Mouse (Mus musculus) intestine, embryonic 14.5 days (tissue): ENCODE data around the gene Dusp15. TPM values are rescaled to one million over a fixed set of nuclear protein-coding genes. Genes with fewer than 3 reads are reported as not detected.

ENCODE experiments used
- ATAC-seq: fragments of 200-750 bp; cut with Nextera tagmentation; replicated peaks from 2 replicates; pipeline ENCODE4 v1.8.0; 2017; ENCODE audit warnings: low read depth, moderate number of reproducible peaks, moderate TSS enrichment, moderate library complexity; ENCODE audit not compliant: low FRiP score, low TSS enrichment
- DNase-seq: peaks from one replicate; pipeline ENCODE4 v3.0.0-alpha.2; 2018; ENCODE audit warnings: low spot score
- H3K27ac ChIP-seq: fragments of 300-500 bp; sonication (generic); 2 replicates; pipeline ENCODE4 v1.5.1; 2014; ENCODE audit warnings: low read depth, mild to moderate bottlenecking, control low read depth
- H3K27me3 ChIP-seq: fragments of 300-500 bp; sonication (generic); replicated peaks from 2 replicates; pipeline ENCODE4 v1.6.1; 2014; ENCODE audit warnings: low read length, control low read depth; ENCODE audit not compliant: control insufficient read depth, insufficient read depth
- H3K36me3 ChIP-seq: fragments of 300-500 bp; sonication (generic); 2 replicates; pipeline ENCODE4 v1.6.1; 2014; ENCODE audit warnings: low read length, control low read depth; ENCODE audit not compliant: control insufficient read depth, insufficient read depth
- H3K4me1 ChIP-seq: fragments of 300-500 bp; sonication (generic); replicated peaks from 2 replicates; pipeline ENCODE4 v1.6.1; 2014; ENCODE audit warnings: low read length, control low read depth, mixed read lengths; ENCODE audit not compliant: control insufficient read depth, insufficient read depth
- H3K4me2 ChIP-seq: fragments of 300-500 bp; sonication (generic); 2 replicates; pipeline ENCODE4 v1.6.1; 2014; ENCODE audit warnings: low read length
- H3K4me3 ChIP-seq: fragments of 300-500 bp; sonication (generic); 2 replicates; pipeline ENCODE4 v1.5.1; 2014; ENCODE audit warnings: low read depth, low read length, control low read depth, mixed read lengths
- H3K9ac ChIP-seq: fragments of 300-500 bp; sonication (generic); 2 replicates; pipeline ENCODE4 v1.6.1; 2014; ENCODE audit warnings: mild to moderate bottlenecking, low read length
- H3K9me3 ChIP-seq: fragments of 300-500 bp; sonication (generic); 2 replicates; pipeline ENCODE4 v1.6.1; 2016; ENCODE audit warnings: low read length, control low read depth; ENCODE audit not compliant: control insufficient read depth
- WGBS: fragments of 180-500 bp; shearing (Covaris S2); extraction: QIAGEN DNeasy Blood & Tissue Kit; methylation state at CpG from one replicate; pipeline ENCODE4 v1.1.7; 2014; 5-methylcytosine and 5-hydroxymethylcytosine counted together
- polyA plus RNA-seq: library from polyadenylated mRNA; unstranded; fragments of >200 nt; fragmentation: Nextera tagmentation; extraction: Ambion mirVana; gene quantifications from 2 replicates; pipeline ENCODE4 v1.2.1, GENCODE M21; 2014

Gene Dusp15
- polyA plus RNA-seq, 1 experiment from 2014 or later, result 0.09 TPM

DNA sequence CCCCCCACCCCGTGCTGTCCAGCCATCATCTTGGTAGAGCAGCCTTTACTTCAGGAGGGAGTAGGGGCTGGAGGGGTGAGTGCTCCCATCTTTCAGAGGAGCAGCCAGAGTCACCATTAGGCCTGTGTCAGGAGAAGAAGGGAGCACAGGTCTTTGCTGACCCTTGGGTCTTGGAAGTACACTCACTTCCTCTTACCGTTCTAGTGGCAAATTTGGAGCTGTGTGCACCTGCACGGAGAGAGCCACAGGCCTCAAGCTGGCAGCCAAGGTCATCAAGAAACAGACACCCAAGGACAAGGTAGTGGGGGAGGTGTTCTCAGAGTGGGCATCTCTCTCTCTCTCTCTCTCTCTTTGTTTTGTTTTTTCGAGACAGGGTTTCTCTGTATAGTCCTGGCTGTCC is 36.0 kb downstream of the Dusp15 start:
- H3K27me3 ChIP-seq, result peaks cover 38% of the 10 kb centered on the region
- no peak overlapping the region for H3K9ac ChIP-seq
- ATAC-seq (no peak), DNase-seq (no peak)
- H3K36me3 ChIP-seq, result no peaks in the 10 kb centered on the region
- no peak overlapping the region for H3K4me2 ChIP-seq
- peaks cover 16% of the 10 kb centered on the region; the same call in 1 of the 2 replicates for H3K4me1 ChIP-seq
- H3K4me3 ChIP-seq, result no peak overlapping the region
- H3K9me3 ChIP-seq, result no peaks in the 10 kb centered on the region
- WGBS, result 67% methylated on average over 4 of the region's 4 CpGs
- H3K27ac ChIP-seq, result no peak overlapping the region

DNA sequence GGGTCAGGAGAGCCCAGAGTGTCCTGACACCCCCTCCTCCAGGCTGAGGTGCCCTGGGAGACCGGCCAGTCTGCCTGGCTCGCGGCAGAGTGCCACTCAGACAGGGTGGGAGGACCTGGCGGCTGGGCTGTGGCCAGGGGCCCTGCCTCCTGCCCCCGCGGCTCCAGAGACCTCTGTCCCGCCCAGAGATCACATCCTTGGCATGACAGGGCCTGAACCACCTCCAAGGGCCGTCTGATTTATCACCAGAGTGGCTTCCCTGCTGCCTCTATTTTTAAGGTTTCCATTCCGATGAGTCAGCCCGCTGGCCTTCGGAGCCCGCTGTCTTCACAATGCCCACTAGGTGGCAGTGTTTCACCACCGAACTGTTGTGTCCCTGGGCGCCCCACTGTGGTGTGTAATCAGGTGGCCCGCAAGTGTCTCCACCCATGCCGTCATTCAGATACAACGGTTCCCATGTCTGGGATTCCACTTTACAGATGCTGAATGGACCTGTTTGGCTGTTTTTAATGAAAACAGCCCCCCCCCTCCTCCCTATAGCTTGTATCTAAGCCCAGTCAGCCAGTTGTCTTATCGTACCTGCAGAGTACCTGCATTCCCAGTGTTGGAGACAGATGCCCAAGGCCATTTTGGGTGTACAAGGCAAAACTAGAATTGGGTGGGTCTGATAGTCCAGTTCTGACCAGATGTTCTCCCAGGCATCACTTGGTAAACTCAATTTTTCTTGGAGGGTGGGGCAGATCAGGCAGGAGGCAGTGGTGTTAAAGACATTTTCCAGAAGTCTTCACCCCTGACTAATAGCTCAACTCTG is 37.0 kb downstream of the Dusp15 start:
- ATAC-seq, result peak; percentile 73
- no peak overlapping the region for H3K9ac ChIP-seq
- WGBS, result 2% methylated on average over 18 of the region's 18 CpGs

DNA sequence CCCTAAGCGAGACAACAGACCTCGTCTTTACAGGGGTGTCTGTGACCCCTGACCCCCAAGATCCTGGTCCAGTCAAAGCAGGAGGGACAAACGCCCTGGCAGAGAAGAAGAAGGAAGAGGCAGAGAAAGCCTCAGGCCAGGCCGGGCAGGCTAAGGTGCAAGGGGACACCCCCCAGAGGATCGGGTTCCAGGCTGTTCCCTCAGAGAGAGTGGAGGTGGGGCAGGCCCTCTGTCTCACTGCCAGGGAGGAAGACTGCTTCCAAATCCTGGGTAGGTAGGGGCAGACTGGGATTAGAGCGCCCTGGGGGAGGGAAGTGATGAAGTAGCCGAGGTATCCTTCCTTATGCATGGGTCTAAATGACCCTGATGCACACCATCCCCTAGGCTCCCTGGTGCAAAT is 38.0 kb downstream of the Dusp15 start:
- WGBS, result 37% methylated on average over 7 of the region's 7 CpGs
- H3K27ac ChIP-seq, result no peak overlapping the region
- no peaks in the 10 kb centered on the region for H3K9me3 ChIP-seq
- no peak overlapping the region for H3K9ac ChIP-seq
- no peaks in the 10 kb centered on the region for H3K36me3 ChIP-seq
- DNase-seq (no peak), ATAC-seq (no peak)
- no peak overlapping the region for H3K4me2 ChIP-seq
- no peak overlapping the region for H3K4me3 ChIP-seq
- H3K4me1 ChIP-seq, result peaks cover 12% of the 10 kb centered on the region; the same call in 1 of the 2 replicates
- H3K27me3 ChIP-seq, result peaks cover 41% of the 10 kb centered on the region

More for the DNA sequence above, 37.0 kb downstream of the Dusp15 start:
- Histone ChIP-seq H3K27me3 (peaks cover 41% of the 10 kb centered on the region), H3K9me3 (no peaks in the 10 kb centered on the region), H3K4me1 (peaks cover 16% of the 10 kb centered on the region; the same call in 1 of the 2 replicates), H3K36me3 (no peaks in the 10 kb centered on the region), H3K27ac (no peak overlapping the region), H3K4me2 (peak overlapping the region; percentile 13; the same call in 1 of the 2 replicates), H3K4me3 (no peak overlapping the region)
- DNase-seq, result peak; percentile 92

- H3K9me3 ChIP-seq, result no peaks in the 10 kb centered on the region
- peaks cover 41% of the 10 kb centered on the region for H3K27me3 ChIP-seq
- H3K9ac ChIP-seq, result no peak overlapping the region
- ATAC-seq (no peak), DNase-seq (no peak)
- H3K4me3 ChIP-seq, result no peak overlapping the region
- H3K27ac ChIP-seq, result no peak overlapping the region
- H3K36me3 ChIP-seq, result no peaks in the 10 kb centered on the region
- 22% methylated on average over 6 of the region's 6 CpGs for WGBS
- peaks cover 13% of the 10 kb centered on the region; the same call in 1 of the 2 replicates for H3K4me1 ChIP-seq
- no peak overlapping the region for H3K4me2 ChIP-seq
Measured at GRCm38 (mm10) chr2:152911432-152911831, 40.1 kb downstream of the Dusp15 start.

DNA sequence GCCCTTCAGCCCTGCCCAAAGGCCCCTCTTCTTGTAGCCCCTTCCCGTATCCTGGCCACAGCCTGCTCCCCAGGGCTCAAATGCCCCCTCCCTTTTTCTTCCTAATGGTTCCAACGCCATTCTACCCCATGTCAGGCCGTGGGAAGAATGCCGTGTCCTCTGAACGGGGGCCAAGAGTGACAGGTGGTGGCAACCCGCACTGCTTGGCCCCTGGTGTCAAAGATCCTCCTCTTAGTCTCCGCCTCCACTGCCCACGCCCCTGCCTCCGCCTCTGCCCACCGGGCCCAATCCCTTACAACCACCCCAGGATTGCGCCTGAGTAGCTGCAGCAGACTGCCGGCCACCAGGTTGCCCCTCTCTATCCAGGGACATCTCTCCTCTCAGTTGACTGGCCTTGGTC is 40.5 kb downstream of the Dusp15 start, which contains the start of gene Mylk2:
Mylk2 (plus strand) TSS at position 322 of the 400 bp plus-strand sequence.
- H3K4me3 ChIP-seq, result no peak within 1 kb of the TSS
- H3K9ac ChIP-seq, result no peak within 1 kb of the TSS
- no peak within 1 kb of the TSS for H3K4me2 ChIP-seq
- no peak for DNase-seq
- peaks cover 41% of the 10 kb centered on the region for H3K27me3 ChIP-seq
- no peak within 1 kb of the TSS for H3K27ac ChIP-seq
- 25% methylated on average over 12 of the region's 12 CpGs for WGBS
- no peaks in the 10 kb centered on the region for H3K9me3 ChIP-seq
- no peaks in the 10 kb centered on the region for H3K36me3 ChIP-seq
- ATAC-seq, result no peak
- H3K4me1 ChIP-seq, result peaks cover 16% of the 10 kb centered on the region; the same call in 1 of the 2 replicates

- Histone ChIP-seq H3K4me2 (no peak overlapping the region), H3K27ac (no peak overlapping the region), H3K27me3 (peaks cover 38% of the 10 kb centered on the region), H3K36me3 (no peaks in the 10 kb centered on the region), H3K4me3 (no peak overlapping the region), H3K9me3 (no peaks in the 10 kb centered on the region), H3K4me1 (peaks cover 20% of the 10 kb centered on the region), H3K9ac (no peak overlapping the region)
- 78% methylated on average over 6 of the region's 6 CpGs for WGBS
- no peak for ATAC-seq
- no peak for DNase-seq
Measured at GRCm38 (mm10) chr2:152909848-152910247, 41.6 kb downstream of the Dusp15 start.

DNA sequence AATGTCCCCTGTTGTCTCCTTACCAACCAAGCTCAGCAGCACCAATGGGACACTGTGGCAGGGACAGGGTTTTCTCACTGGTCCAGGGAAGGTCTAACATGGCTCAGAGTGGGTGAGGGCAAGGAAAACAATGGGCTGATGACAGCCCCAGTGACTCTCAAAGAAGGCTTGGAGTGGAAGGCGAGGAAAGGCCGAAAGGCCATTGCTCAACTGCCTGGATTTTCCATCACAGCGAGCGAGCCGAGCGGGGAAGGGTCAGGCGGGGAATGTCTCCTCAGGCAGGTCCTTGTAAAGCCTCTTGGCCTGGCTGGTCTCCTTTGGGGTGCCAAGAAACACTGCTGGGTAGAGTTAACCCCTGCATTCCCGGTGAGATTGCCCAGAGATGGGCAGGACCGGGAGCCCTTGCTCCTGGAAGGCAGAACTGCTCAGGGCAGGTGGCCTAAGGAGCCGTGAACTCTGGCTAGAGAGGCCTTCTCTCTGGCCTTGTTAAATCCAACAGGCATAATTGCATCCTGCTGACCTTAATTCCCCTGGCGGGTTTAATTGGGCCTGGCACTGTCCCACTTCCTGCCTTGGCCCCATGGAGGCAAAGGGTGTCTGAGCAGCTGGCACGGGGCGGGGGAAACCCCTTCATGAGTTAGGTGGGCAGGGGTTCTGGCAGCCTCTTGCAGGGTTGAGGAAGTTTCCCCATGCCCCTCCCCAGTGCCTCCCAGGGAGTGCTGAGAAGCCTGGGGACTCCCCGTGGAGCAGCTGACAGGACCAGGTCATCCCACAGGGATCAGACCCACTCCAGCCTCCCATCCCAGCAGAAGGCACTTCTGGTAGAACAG is 44.2 kb downstream of the Dusp15 start:
- 68% methylated on average over 14 of the region's 14 CpGs for WGBS

GRCm38 (mm10) chr2:152906274-152907037 is 45.0 kb downstream of the Dusp15 start:
- no peaks in the 10 kb centered on the region for H3K36me3 ChIP-seq
- no peak overlapping the region for H3K4me2 ChIP-seq
- no peak overlapping the region for H3K4me3 ChIP-seq
- ATAC-seq (no peak), DNase-seq (no peak)
- no peak overlapping the region for H3K9ac ChIP-seq
- no peaks in the 10 kb centered on the region for H3K9me3 ChIP-seq
- peaks cover 16% of the 10 kb centered on the region for H3K4me1 ChIP-seq
- peaks cover 13% of the 10 kb centered on the region for H3K27me3 ChIP-seq
- WGBS, result 51% methylated on average over 9 of the region's 9 CpGs
- H3K27ac ChIP-seq, result no peak overlapping the region

More for the DNA sequence above, 44.2 kb downstream of the Dusp15 start:
- no peak overlapping the region for H3K4me3 ChIP-seq
- no peak overlapping the region for H3K4me2 ChIP-seq
- DNase-seq (no peak), ATAC-seq (no peak)
- H3K36me3 ChIP-seq, result no peaks in the 10 kb centered on the region
- peaks cover 22% of the 10 kb centered on the region for H3K27me3 ChIP-seq
- no peak overlapping the region for H3K27ac ChIP-seq
- H3K4me1 ChIP-seq, result peaks cover 16% of the 10 kb centered on the region
- H3K9me3 ChIP-seq, result no peaks in the 10 kb centered on the region
- no peak overlapping the region for H3K9ac ChIP-seq
